Mouse (Mus musculus) limb, embryonic 10.5 days (tissue): ENCODE results near the gene Ramp2. TPM values are rescaled to one million over a fixed set of nuclear protein-coding genes. Genes with fewer than 3 reads are reported as not detected.

ENCODE experiments used
- DNase-seq: peaks from one replicate; pipeline ENCODE4 v3.0.0-alpha.2; 2017; ENCODE audit warnings: low spot score
- H3K27ac ChIP-seq: fragments of 300-500 bp; sonication (generic); 2 replicates; pipeline ENCODE4 v1.5.1; 2016; ENCODE audit warnings: mild to moderate bottlenecking
- H3K27me3 ChIP-seq: fragments of 300-500 bp; sonication (generic); 2 replicates; pipeline ENCODE4 v1.6.1; 2016; ENCODE audit warnings: low read depth, mild to moderate bottlenecking; ENCODE audit not compliant: poor library complexity, severe bottlenecking
- H3K36me3 ChIP-seq: fragments of 300-500 bp; sonication (generic); 2 replicates; pipeline ENCODE4 v1.6.1; 2016; ENCODE audit warnings: mild to moderate bottlenecking, moderate library complexity
- H3K4me1 ChIP-seq: fragments of 300-500 bp; sonication (generic); 2 replicates; pipeline ENCODE4 v1.6.1; 2016
- H3K4me3 ChIP-seq: fragments of 300-500 bp; sonication (generic); 2 replicates; pipeline ENCODE4 v1.5.1; 2016; ENCODE audit warnings: mild to moderate bottlenecking, moderate library complexity
- H3K9me3 ChIP-seq: fragments of 300-500 bp; sonication (generic); replicated peaks from 2 replicates; pipeline ENCODE4 v1.6.1; 2016; ENCODE audit warnings: mild to moderate bottlenecking
- WGBS: fragments of 180-500 bp; shearing (Covaris S2); methylation state at CpG from one replicate; pipeline ENCODE4 v1.1.7; 2016; 5-methylcytosine and 5-hydroxymethylcytosine counted together
- polyA plus RNA-seq: library from polyadenylated mRNA; unstranded; fragments of >200 nt; fragmentation: Nextera tagmentation; extraction: Ambion mirVana; gene quantifications from 2 replicates; pipeline ENCODE4 v1.2.1, GENCODE M21; 2016

Ramp2 gene
- polyA plus RNA-seq, 1 experiment from 2014 or later: 61.5 TPM

GRCm38 (mm10) chr11:101247521-101248030 lies 1.7 kb downstream of the Ramp2 start:
- WGBS: 82% methylated on average over 6 of the region's 6 CpGs
- H3K36me3 ChIP-seq: no peaks in the 10 kb centered on the region
- 0 out of 2 replicates have a peak overlapping the region, but pooled peaks have one; percentile 12 for H3K27ac ChIP-seq

GRCm38 (mm10) chr11:101248258-101248994 lies 2.6 kb downstream of the Ramp2 start:
- 28% methylated on average over 14 of the region's 14 CpGs for WGBS
- Histone ChIP-seq H3K27me3 (peaks cover 33% of the 10 kb centered on the region), H3K27ac (peak overlapping the region; percentile 64; the same call in 1 of the 2 replicates), H3K4me1 (peaks cover 52% of the 10 kb centered on the region), H3K9me3 (no peaks in the 10 kb centered on the region), H3K36me3 (no peaks in the 10 kb centered on the region), H3K4me3 (peak overlapping the region; percentile 70; the same call in 1 of the 2 replicates)
- peak; percentile 73 for DNase-seq

More at GRCm38 (mm10) chr11:101247521-101248030, 1.7 kb downstream of the Ramp2 start:
- Histone ChIP-seq H3K4me1 (peaks cover 49% of the 10 kb centered on the region), H3K9me3 (no peaks in the 10 kb centered on the region), H3K4me3 (peak overlapping the region; percentile 70; the same call in 1 of the 2 replicates), H3K27me3 (peaks cover 38% of the 10 kb centered on the region)
- DNase-seq: no peak

- 79% methylated on average over 2 of the region's 2 CpGs for WGBS
- no peak for DNase-seq
- peaks cover 40% of the 10 kb centered on the region for H3K4me1 ChIP-seq
- H3K27me3 ChIP-seq: peaks cover 24% of the 10 kb centered on the region
- no peak overlapping the region for H3K4me3 ChIP-seq
- no peak overlapping the region for H3K27ac ChIP-seq
- peaks cover 6% of the 10 kb centered on the region for H3K36me3 ChIP-seq
- no peaks in the 10 kb centered on the region for H3K9me3 ChIP-seq
Observed at GRCm38 (mm10) chr11:101251031-101251430, 5.2 kb downstream of the Ramp2 start.

- DNase-seq: peak; percentile 33
- Histone ChIP-seq H3K27me3 (peaks cover 6% of the 10 kb centered on the region), H3K27ac (peak overlapping the region; percentile 94), H3K9me3 (no peaks in the 10 kb centered on the region), H3K4me3 (peak overlapping the region; percentile 95), H3K4me1 (peaks cover 26% of the 10 kb centered on the region), H3K36me3 (peaks cover 23% of the 10 kb centered on the region)
- WGBS: 17% methylated on average over 7 of the region's 7 CpGs
Observed at GRCm38 (mm10) chr11:101252941-101253340, 7.1 kb downstream of the Ramp2 start.

- under 1% methylated on average over 40 of the region's 40 CpGs for WGBS
- peak; percentile 91 for DNase-seq
- H3K36me3 ChIP-seq: peaks cover 28% of the 10 kb centered on the region
- peaks cover 28% of the 10 kb centered on the region for H3K4me1 ChIP-seq
- H3K9me3 ChIP-seq: no peaks in the 10 kb centered on the region
- no peaks in the 10 kb centered on the region for H3K27me3 ChIP-seq
- H3K27ac ChIP-seq: peak within 1 kb of the TSS; percentile 94
- peak within 1 kb of the TSS; percentile 95 for H3K4me3 ChIP-seq
Observed at GRCm38 (mm10) chr11:101253613-101254389, 8.0 kb downstream of the Ramp2 start, which contains the start of gene Vps25. TSS of gene Vps25 (plus strand) at chr11:101253707.

GRCm38 (mm10) chr11:101255826-101256775 lies 10.3 kb downstream of the Ramp2 start:
- 94% methylated on average over 13 of the region's 13 CpGs for WGBS
- Histone ChIP-seq H3K4me1 (peaks cover 51% of the 10 kb centered on the region), H3K36me3 (peaks cover 35% of the 10 kb centered on the region), H3K27me3 (0 out of 2 replicates have a peak, but pooled peaks cover 6% of the 10 kb centered on the region), H3K9me3 (no peaks in the 10 kb centered on the region), H3K4me3 (no peak overlapping the region), H3K27ac (no peak overlapping the region)
- DNase-seq: no peak

- DNase-seq: no peak
- WGBS: 26% methylated on average over 6 of the region's 6 CpGs
- H3K4me1 ChIP-seq: peaks cover 67% of the 10 kb centered on the region
Observed at GRCm38 (mm10) chr11:101259261-101259712, 13.5 kb downstream of the Ramp2 start.

GRCm38 (mm10) chr11:101259948-101260825 lies 14.4 kb downstream of the Ramp2 start, which contains the start of gene Wnk4:
TSS of gene Wnk4 (plus strand) at chr11:101260567.
- WGBS: 1% methylated on average over 43 of the region's 43 CpGs
- H3K4me1 ChIP-seq: peaks cover 68% of the 10 kb centered on the region
- peak within 1 kb of the TSS; percentile 84 for H3K27ac ChIP-seq
- peak; percentile 86 for DNase-seq
- peak within 1 kb of the TSS; percentile 67 for H3K4me3 ChIP-seq
- peaks cover 47% of the 10 kb centered on the region for H3K27me3 ChIP-seq
- H3K9me3 ChIP-seq: no peaks in the 10 kb centered on the region
- H3K36me3 ChIP-seq: peaks cover 35% of the 10 kb centered on the region

More at GRCm38 (mm10) chr11:101259261-101259712, 13.5 kb downstream of the Ramp2 start:
- peak overlapping the region; percentile 84 for H3K27ac ChIP-seq
- H3K9me3 ChIP-seq: no peaks in the 10 kb centered on the region
- peaks cover 35% of the 10 kb centered on the region for H3K36me3 ChIP-seq
- H3K27me3 ChIP-seq: peaks cover 38% of the 10 kb centered on the region
- H3K4me3 ChIP-seq: peak overlapping the region; percentile 67

GRCm38 (mm10) chr11:101260826-101261380 lies 15.1 kb downstream of the Ramp2 start:
- Histone ChIP-seq H3K27ac (peak overlapping the region; percentile 84), H3K9me3 (no peaks in the 10 kb centered on the region), H3K36me3 (peaks cover 31% of the 10 kb centered on the region), H3K4me1 (peaks cover 72% of the 10 kb centered on the region), H3K4me3 (peak overlapping the region; percentile 67), H3K27me3 (peaks cover 54% of the 10 kb centered on the region)
- DNase-seq: peak; percentile 61
- under 1% methylated on average over 30 of the region's 30 CpGs for WGBS

- Histone ChIP-seq H3K36me3 (peaks cover 17% of the 10 kb centered on the region), H3K27me3 (peaks cover 69% of the 10 kb centered on the region), H3K27ac (peak overlapping the region; percentile 12; the same call in 1 of the 2 replicates), H3K4me1 (peaks cover 72% of the 10 kb centered on the region), H3K9me3 (no peaks in the 10 kb centered on the region), H3K4me3 (peak overlapping the region; percentile 67)
- WGBS: 1% methylated on average over 24 of the region's 24 CpGs
- peak; percentile 53 for DNase-seq
Observed at GRCm38 (mm10) chr11:101262272-101262967, 16.6 kb downstream of the Ramp2 start.
